ENCODE assay signal across 8 mouse cellular contexts in genomic region chr11:103171703-103172391, GRCm38 (mm10). TPM values are rescaled to one million over a fixed set of nuclear protein-coding genes. Genes with fewer than 3 reads are reported as not detected.
A peak's percentile ranks its signal among the peaks of the same experiment; 100 is the strongest.
DNase-seq lines count a peak whose midpoint lies in the region; ATAC-seq and TF ChIP-seq lines count a peak whose summit lies in the region.

No protein-coding gene starts in this region.

- H3K4me3 ChIP-seq in lung, embryonic 14.5 days (ENCODE audit: low read depth, low read length), result peak overlapping the region; percentile 55; the same call in 1 of the 2 replicates
- H3K4me3 ChIP-seq in forebrain, embryonic 13.5 days, result peak overlapping the region; percentile 62
- peak overlapping the region; percentile 68 for H3K4me3 ChIP-seq in macrophage (ENCODE audit: inconsistent target)

- 48% methylated on average over 9 of the region's 9 CpGs for WGBS in lung, embryonic 14.5 days
- 47% methylated on average over 9 of the region's 9 CpGs for WGBS in forebrain, embryonic 13.5 days
- 5% methylated on average over 9 of the region's 9 CpGs for WGBS in macrophage (ENCODE audit: missing documents)

- peaks cover 57% of the 10 kb centered on the region for H3K79me2 ChIP-seq in macrophage (ENCODE audit: inconsistent target)

- no peak overlapping the region for H3K27ac ChIP-seq in lung, embryonic 14.5 days (ENCODE audit: low read depth)
- no peak overlapping the region for H3K27ac ChIP-seq in forebrain, embryonic 13.5 days
- peak overlapping the region; percentile 77 for H3K27ac ChIP-seq in macrophage

- H3K9me3 ChIP-seq in lung, embryonic 14.5 days (ENCODE audit: low read depth, low read length), result no peaks in the 10 kb centered on the region
- H3K9me3 ChIP-seq in forebrain, embryonic 13.5 days (replicated peaks), result no peaks in the 10 kb centered on the region

- no peaks in the 10 kb centered on the region for H3K36me3 ChIP-seq in lung, embryonic 14.5 days (ENCODE audit: insufficient read depth)
- no peaks in the 10 kb centered on the region for H3K36me3 ChIP-seq in forebrain, embryonic 13.5 days (ENCODE audit: poor library complexity, severe bottlenecking)
- no peaks in the 10 kb centered on the region for H3K36me3 ChIP-seq in macrophage (ENCODE audit: inconsistent target)

- no peak overlapping the region for H3K9ac ChIP-seq in lung, embryonic 14.5 days
- H3K9ac ChIP-seq in forebrain, embryonic 13.5 days, result no peak overlapping the region

- H3K27me3 ChIP-seq in lung, embryonic 14.5 days (ENCODE audit: insufficient read depth, low read length), result peaks cover 44% of the 10 kb centered on the region
- H3K27me3 ChIP-seq in forebrain, embryonic 13.5 days, result peaks cover 58% of the 10 kb centered on the region

- peak overlapping the region; percentile 94; the same call in 1 of the 2 replicates for H3K4me2 ChIP-seq in lung, embryonic 14.5 days
- H3K4me2 ChIP-seq in forebrain, embryonic 13.5 days, result peak overlapping the region; percentile 90

- TF ChIP-seq CTCF in lung, embryonic 14.5 days (IDR thresholded peaks at IDR 0.05; ENCODE audit: low read depth), result no peak

- no peak for ATAC-seq in lung, embryonic 14.5 days (ENCODE audit: insufficient read depth)
- no peak for ATAC-seq in forebrain, embryonic 13.5 days

- no peaks in the 10 kb centered on the region for H3K4me1 ChIP-seq in lung, embryonic 14.5 days (ENCODE audit: insufficient read depth)
- peaks cover 13% of the 10 kb centered on the region for H3K4me1 ChIP-seq in forebrain, embryonic 13.5 days

- no peak for DNase-seq in lung, embryonic 14.5 days
- no peak for DNase-seq in lung, postnatal 14 days
- DNase-seq in induced T-regulatory cell, adult 2 months (ENCODE audit: low read depth), result peak; percentile 49
- no peak for DNase-seq in embryo, embryonic 10.5 days (ENCODE audit: low spot score)
- no peak for DNase-seq in left cerebral cortex, adult 9 months (ENCODE audit: low spot score in 2 of 2)
- DNase-seq in left cerebral cortex, adult 18-20 months (ENCODE audit: low spot score in 2 of 2), result no peak

RNA-seq across cellular contexts. Expression of gene Fmnl1, which starts 0.9 kb away (rescaled TPM):
- polyA plus RNA-seq in lung, embryonic 14.5 days (2014; fragmentation: Nextera tagmentation; extraction: Ambion mirVana), result 2.5 and 2.8 TPM in 2 replicates
- polyA plus RNA-seq in forebrain, embryonic 13.5 days (2015; fragmentation: Nextera tagmentation; extraction: Ambion mirVana), result 0.76 and 0.92 TPM in 2 replicates
- 100 to 1,000 TPM in 1 of 26 experiments, 10 to 100 TPM in 24, 1 to 10 TPM in 1; 9.8 to 105 (median 44.4) TPM for total RNA-seq in macrophage (2018; cell fraction: chromatin; rRNA removed)
- total RNA-seq in macrophage (2018; cell fraction: cytosol; rRNA removed), result 10 to 100 TPM; 21.5 to 40.9 (median 34.6) TPM
- total RNA-seq in macrophage (2018; cell fraction: nucleus; rRNA removed), result 10 to 100 TPM; 15.9 to 81.3 (median 30.8) TPM
- polyA plus RNA-seq in macrophage (2018), result 29.0 to 47.4 TPM (median 29.5 TPM) in 3 replicates
- 100 to 1,000 TPM; 169 to 206 TPM for total RNA-seq in left cerebral cortex, adult 18-20 months (2021)

RNA-seq across cellular contexts. Expression of gene 1700023F06Rik, which starts 36.5 kb away (rescaled TPM):
- polyA plus RNA-seq in lung, embryonic 14.5 days (2014; fragmentation: Nextera tagmentation; extraction: Ambion mirVana), result 0.89 and 1.2 TPM in 2 replicates
- polyA plus RNA-seq in forebrain, embryonic 13.5 days (2015; fragmentation: Nextera tagmentation; extraction: Ambion mirVana), result 0.37 and 0.54 TPM in 2 replicates
- total RNA-seq in macrophage (2018; cell fraction: chromatin; rRNA removed), result not detected
- total RNA-seq in macrophage (2018; cell fraction: cytosol; rRNA removed), result not detected
- not detected for total RNA-seq in macrophage (2018; cell fraction: nucleus; rRNA removed)
- not detected in 3 replicates for polyA plus RNA-seq in macrophage (2018)
- total RNA-seq in left cerebral cortex, adult 18-20 months (2021), result 1 to 10 TPM; 1.8 to 2.0 TPM

RNA-seq across cellular contexts. Expression of gene Hexim2, which starts 39.6 kb away (rescaled TPM):
- 9.3 and 9.5 TPM in 2 replicates for polyA plus RNA-seq in lung, embryonic 14.5 days (2014; fragmentation: Nextera tagmentation; extraction: Ambion mirVana)
- polyA plus RNA-seq in forebrain, embryonic 13.5 days (2015; fragmentation: Nextera tagmentation; extraction: Ambion mirVana), result 13.4 and 13.9 TPM in 2 replicates
- 10 to 100 TPM in 1 of 26 experiments, 1 to 10 TPM in 25; 2.1 to 11.1 (median 5.4) TPM for total RNA-seq in macrophage (2018; cell fraction: chromatin; rRNA removed)
- total RNA-seq in macrophage (2018; cell fraction: cytosol; rRNA removed), result 1 to 10 TPM in 24 of 26 experiments, under 1 TPM in 2; 0.91 to 4.9 (median 2.6) TPM
- 10 to 100 TPM in 5 of 26 experiments, 1 to 10 TPM in 21; 1.2 to 16.7 (median 6.2) TPM for total RNA-seq in macrophage (2018; cell fraction: nucleus; rRNA removed)
- 0.98 to 2.8 TPM (median 2.6 TPM) in 3 replicates for polyA plus RNA-seq in macrophage (2018)
- 10 to 100 TPM; 16.1 to 16.2 TPM for total RNA-seq in left cerebral cortex, adult 18-20 months (2021)

RNA-seq across cellular contexts. Expression of gene Spata32, which starts 46.4 kb away (rescaled TPM):
- polyA plus RNA-seq in lung, embryonic 14.5 days (2014; fragmentation: Nextera tagmentation; extraction: Ambion mirVana), result not detected in 2 replicates
- polyA plus RNA-seq in forebrain, embryonic 13.5 days (2015; fragmentation: Nextera tagmentation; extraction: Ambion mirVana), result not detected in 2 replicates
- not detected for total RNA-seq in macrophage (2018; cell fraction: chromatin; rRNA removed)
- not detected for total RNA-seq in macrophage (2018; cell fraction: cytosol; rRNA removed)
- total RNA-seq in macrophage (2018; cell fraction: nucleus; rRNA removed), result not detected
- polyA plus RNA-seq in macrophage (2018), result not detected in 3 replicates
- total RNA-seq in left cerebral cortex, adult 18-20 months (2021), result 1 to 10 TPM; 1.5 to 1.8 TPM

RNA-seq across cellular contexts. Expression of gene Hexim1, which starts 55.8 kb away (rescaled TPM):
- 5.3 and 5.8 TPM in 2 replicates for polyA plus RNA-seq in lung, embryonic 14.5 days (2014; fragmentation: Nextera tagmentation; extraction: Ambion mirVana)
- 3.3 and 4.1 TPM in 2 replicates for polyA plus RNA-seq in forebrain, embryonic 13.5 days (2015; fragmentation: Nextera tagmentation; extraction: Ambion mirVana)
- total RNA-seq in macrophage (2018; cell fraction: chromatin; rRNA removed), result 10 to 100 TPM in 22 of 26 experiments, 1 to 10 TPM in 4; 5.4 to 44.3 (median 19.7) TPM
- total RNA-seq in macrophage (2018; cell fraction: cytosol; rRNA removed), result 10 to 100 TPM; 18.2 to 47.9 (median 36.2) TPM
- total RNA-seq in macrophage (2018; cell fraction: nucleus; rRNA removed), result 10 to 100 TPM; 13.7 to 81.3 (median 44.7) TPM
- polyA plus RNA-seq in macrophage (2018), result 18.5 to 31.2 TPM (median 23.4 TPM) in 3 replicates
- total RNA-seq in left cerebral cortex, adult 18-20 months (2021), result 10 to 100 TPM; 42.6 to 52.8 TPM
